Mouse (Mus musculus): ENCODE measurements around the gene Cdc14a. TPM values are rescaled to one million over a fixed set of nuclear protein-coding genes. Genes with fewer than 3 reads are reported as not detected.

Gene Cdc14a
- polyA plus RNA-seq, 1 experiment from 2014 or later = 6.7 TPM

- H3K9ac ChIP-seq (ENCODE audit: low read depth, low read length) = no peak overlapping the region
- H3K36me3 ChIP-seq (ENCODE audit: control insufficient read depth, insufficient read depth, low read length) = no peaks in the 10 kb centered on the region
- no peak overlapping the region for H3K4me2 ChIP-seq
- 76% methylated on average over 5 of the region's 5 CpGs for WGBS
- H3K27me3 ChIP-seq (replicated peaks; ENCODE audit: control insufficient read depth, insufficient read depth, low read length) = no peaks in the 10 kb centered on the region
- DNase-seq (ENCODE audit: low spot score) (no peak), ATAC-seq (replicated peaks; ENCODE audit: low FRiP score) (no peak)
- no peak overlapping the region for H3K27ac ChIP-seq (ENCODE audit: low read depth, low read length)
- no peak overlapping the region for H3K4me3 ChIP-seq (ENCODE audit: low read depth, low read length)
- no peaks in the 10 kb centered on the region for H3K9me3 ChIP-seq (ENCODE audit: control insufficient read depth, low read length)
- H3K4me1 ChIP-seq (replicated peaks; ENCODE audit: control insufficient read depth, insufficient read depth, low read length) = no peaks in the 10 kb centered on the region
Measured at GRCm38 (mm10) chr3:116227383-116227782, 196.4 kb downstream of the Cdc14a start.

DNA sequence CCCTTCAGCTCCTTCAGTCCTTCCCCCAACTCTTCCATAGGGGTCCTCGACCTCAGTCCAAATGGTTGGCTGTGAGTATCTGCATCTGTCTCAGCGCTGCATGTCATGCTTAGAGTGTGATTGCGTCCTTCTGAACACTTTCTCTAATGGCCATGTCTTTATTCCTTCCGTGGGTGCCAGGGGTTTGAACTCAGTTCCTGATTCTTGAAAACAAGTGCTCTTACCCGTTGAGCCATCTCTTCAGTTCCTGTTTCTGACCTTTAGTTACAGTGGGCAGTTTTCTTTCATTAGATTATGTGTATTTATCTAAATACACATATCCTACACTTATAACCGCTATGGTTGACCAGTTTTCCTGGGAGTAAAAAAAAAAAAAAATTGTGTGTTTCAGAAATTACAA, 196.9 kb downstream of the Cdc14a start:
- DNase-seq (ENCODE audit: low spot score) = no peak
- no peak overlapping the region for H3K9ac ChIP-seq (ENCODE audit: low read depth, low read length)
- no peaks in the 10 kb centered on the region for H3K36me3 ChIP-seq (ENCODE audit: control insufficient read depth, insufficient read depth, low read length)
- H3K4me1 ChIP-seq (replicated peaks; ENCODE audit: control insufficient read depth, insufficient read depth, low read length) = no peaks in the 10 kb centered on the region
- no peak overlapping the region for H3K4me2 ChIP-seq
- ATAC-seq (replicated peaks; ENCODE audit: low FRiP score) = no peak
- H3K27ac ChIP-seq (ENCODE audit: low read depth, low read length) = no peak overlapping the region
- H3K9me3 ChIP-seq (ENCODE audit: control insufficient read depth, low read length) = no peaks in the 10 kb centered on the region
- H3K27me3 ChIP-seq (replicated peaks; ENCODE audit: control insufficient read depth, insufficient read depth, low read length) = no peaks in the 10 kb centered on the region
- 73% methylated on average over 6 of the region's 6 CpGs for WGBS
- H3K4me3 ChIP-seq (ENCODE audit: low read depth, low read length) = no peak overlapping the region

Other genes with a start within 250 kb of the Cdc14a start
- 0.34 and 1.0 TPM in 2 replicates for gene Gpr88, start 170.5 kb downstream of the Cdc14a start, polyA plus RNA-seq (2014; fragmentation: Nextera tagmentation; extraction: Ambion mirVana)
- 67.2 and 70.8 TPM in 2 replicates for gene Rtca, start 84.2 kb upstream of the Cdc14a start, polyA plus RNA-seq (2014; fragmentation: Nextera tagmentation; extraction: Ambion mirVana)
- gene Dbt, start 89.0 kb upstream of the Cdc14a start, polyA plus RNA-seq (2014; fragmentation: Nextera tagmentation; extraction: Ambion mirVana) = 17.3 and 17.8 TPM in 2 replicates
- gene Lrrc39, start 138.9 kb upstream of the Cdc14a start, polyA plus RNA-seq (2014; fragmentation: Nextera tagmentation; extraction: Ambion mirVana) = 2.1 and 2.8 TPM in 2 replicates
- gene Sass6, start 170.9 kb upstream of the Cdc14a start, polyA plus RNA-seq (2014; fragmentation: Nextera tagmentation; extraction: Ambion mirVana) = 30.4 and 32.4 TPM in 2 replicates
- gene Trmt13, start 190.6 kb upstream of the Cdc14a start, polyA plus RNA-seq (2014; fragmentation: Nextera tagmentation; extraction: Ambion mirVana) = 23.4 and 26.3 TPM in 2 replicates
- 67.4 and 75.0 TPM in 2 replicates for gene Mfsd14a, start 238.6 kb upstream of the Cdc14a start, polyA plus RNA-seq (2014; fragmentation: Nextera tagmentation; extraction: Ambion mirVana)

Measured in liver, embryonic 11.5 days (tissue).